In the genomic region with DNA sequence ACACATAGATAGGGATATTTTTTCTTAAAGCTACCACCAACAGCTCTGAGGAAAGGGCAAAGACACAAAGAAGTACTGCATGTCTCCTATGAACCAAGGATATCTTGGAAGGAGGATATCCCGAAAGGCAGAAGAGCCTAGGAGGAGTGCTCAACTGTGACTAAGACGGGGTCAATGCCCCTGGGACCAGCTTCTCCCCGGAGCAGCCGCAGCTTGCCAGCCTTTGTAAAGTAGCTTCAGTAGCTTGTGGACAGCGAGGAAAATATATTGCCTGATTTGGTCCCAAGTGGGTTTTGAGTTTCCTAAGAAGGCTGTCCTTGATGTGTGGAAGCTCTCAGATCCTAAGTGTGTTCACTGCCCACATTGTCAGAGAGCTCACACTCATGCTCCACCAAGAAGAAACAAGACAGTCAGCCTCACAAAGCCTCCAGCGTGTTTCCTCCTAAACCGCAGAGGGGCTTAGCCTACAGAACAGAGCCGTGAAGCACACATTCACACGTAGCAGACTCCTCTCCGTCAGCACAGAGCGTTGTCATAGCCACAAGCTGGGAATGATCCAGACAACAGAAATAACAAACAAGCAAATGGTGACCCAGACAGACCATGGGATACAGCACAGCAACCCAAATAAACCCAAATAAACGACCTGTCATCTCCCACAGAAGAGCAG, we compare ENCODE assay signal across 11 mouse cellular contexts. TPM values are rescaled to one million over a fixed set of nuclear protein-coding genes. Genes with fewer than 3 reads are reported as not detected.
A peak's percentile ranks its signal among the peaks of the same experiment; 100 is the strongest.
DNase-seq lines count a peak whose midpoint lies in the region; ATAC-seq and TF ChIP-seq lines count a peak whose summit lies in the region.
"Had no signal": no experiment of that assay in that cellular context is flagged by ENCODE, and none has a peak within 500 bp of the region (broad histone marks: within the 10 kb centered on the region; RNA-seq: fewer than 3 reads in every experiment).

No protein-coding gene starts in this region.

- H3K4me2 ChIP-seq in lung, embryonic 14.5 days: no peak overlapping the region; the same call in 1 of the 2 replicates
- no peak overlapping the region for H3K4me2 ChIP-seq in midbrain, embryonic 16.5 days (ENCODE audit: low read length)
- H3K4me2 ChIP-seq: liver, embryonic 13.5 days had no signal

- H3K27me3 ChIP-seq in lung, embryonic 14.5 days (ENCODE audit: insufficient read depth, low read length): no peaks in the 10 kb centered on the region
- no peaks in the 10 kb centered on the region for H3K27me3 ChIP-seq in midbrain, embryonic 16.5 days (ENCODE audit: control insufficient read depth, insufficient read depth, low read depth, low read length)
- H3K27me3 ChIP-seq: liver, embryonic 13.5 days had no signal

- ATAC-seq in frontal cortex, adult (ENCODE audit: low TSS enrichment): 0 out of 2 replicates have a peak, but pooled peaks have one; percentile 16
- peak; percentile 21; the same call in 1 of the 2 replicates for ATAC-seq in lung, embryonic 14.5 days (ENCODE audit: insufficient read depth)
- 0 out of 2 replicates have a peak, but pooled peaks have one; percentile 51 for ATAC-seq in midbrain, embryonic 16.5 days

- no peak overlapping the region for H3K27ac ChIP-seq in lung, embryonic 14.5 days (ENCODE audit: low read depth)
- no peak overlapping the region for H3K27ac ChIP-seq in midbrain, embryonic 16.5 days (ENCODE audit: low read length)
- H3K27ac ChIP-seq: liver, embryonic 13.5 days had no signal

- WGBS in lung, embryonic 14.5 days: 37% methylated on average over 12 of the region's 12 CpGs
- WGBS in midbrain, embryonic 16.5 days: 31% methylated on average over 12 of the region's 12 CpGs

- no peaks in the 10 kb centered on the region for H3K4me1 ChIP-seq in lung, embryonic 14.5 days (ENCODE audit: insufficient read depth)
- peaks cover 2% of the 10 kb centered on the region; the same call in 1 of the 2 replicates for H3K4me1 ChIP-seq in midbrain, embryonic 16.5 days (ENCODE audit: control insufficient read depth, insufficient read depth, low read length)
- H3K4me1 ChIP-seq: liver, embryonic 13.5 days had no signal

- no peaks in the 10 kb centered on the region for H3K9me3 ChIP-seq in lung, embryonic 14.5 days (ENCODE audit: low read depth, low read length)
- no peaks in the 10 kb centered on the region for H3K9me3 ChIP-seq in midbrain, embryonic 16.5 days (replicated peaks; ENCODE audit: control insufficient read depth, low read length, poor library complexity, severe bottlenecking)
- H3K9me3 ChIP-seq: liver, embryonic 13.5 days had no signal

- no peaks in the 10 kb centered on the region for H3K36me3 ChIP-seq in lung, embryonic 14.5 days (ENCODE audit: insufficient read depth)
- H3K36me3 ChIP-seq in midbrain, embryonic 16.5 days (ENCODE audit: control insufficient read depth, insufficient read depth, low read length): no peaks in the 10 kb centered on the region
- H3K36me3 ChIP-seq: liver, embryonic 13.5 days had no signal

- TF ChIP-seq CTCF in lung, embryonic 14.5 days (IDR thresholded peaks at IDR 0.05; ENCODE audit: low read depth): no peak

- H3K9ac ChIP-seq in lung, embryonic 14.5 days: no peak overlapping the region
- no peak overlapping the region for H3K9ac ChIP-seq in midbrain, embryonic 16.5 days (ENCODE audit: low read depth, low read length)
- H3K9ac ChIP-seq: liver, embryonic 13.5 days had no signal

- no peak overlapping the region for H3K4me3 ChIP-seq in lung, embryonic 14.5 days (ENCODE audit: low read depth, low read length)
- no peak overlapping the region for H3K4me3 ChIP-seq in midbrain, embryonic 16.5 days (ENCODE audit: low read depth, low read length)
- H3K4me3 ChIP-seq: liver, embryonic 13.5 days had no signal

- DNase-seq in frontal cortex, adult 2 months (ENCODE audit: extremely low spot score in 1 of 2, low spot score in 1 of 2): no peak
- DNase-seq in lung, embryonic 14.5 days: peak; percentile 37
- DNase-seq in lung, postnatal 25 days (ENCODE audit: low spot score): no peak
- peak; percentile 58 for DNase-seq in NIH3T3 (ENCODE audit: low read depth)
- no peak for DNase-seq in thymus, postnatal 4 days
- no peak for DNase-seq in left cerebral cortex, adult 11 months (ENCODE audit: low spot score)
- DNase-seq: gastrocnemius, postnatal 10 days; liver, embryonic 13.5 days; right cerebral cortex, postnatal 14 days had no signal

RNA-seq across cellular contexts. Expression of a gene that starts 17.2 kb away (rescaled TPM):
- polyA plus RNA-seq in frontal cortex, adult 2 months (2012; rRNA removed): 10.9 and 11.0 TPM in 2 replicates
- polyA plus RNA-seq in lung, embryonic 14.5 days (2014; fragmentation: Nextera tagmentation; extraction: Ambion mirVana): 4.8 and 5.6 TPM in 2 replicates
- polyA plus RNA-seq in midbrain, embryonic 16.5 days (2015; fragmentation: Nextera tagmentation; extraction: Ambion mirVana): 4.6 and 5.1 TPM in 2 replicates

Comparison
In these comparisons a context has a peak if more than half of its experiments do, and no peak if none do; other contexts are left out.
1. DNase-seq: peak in lung, embryonic 14.5 days (single experiment) and NIH3T3 (single experiment); none in frontal cortex, adult 2 months (0 of 2), lung, postnatal 25 days (single experiment), thymus, postnatal 4 days (single experiment) and left cerebral cortex, adult 11 months (single experiment).
2. Peak in every context shown above with its lines, with median percentiles within 50 percentile points of each other: ATAC-seq.